Mouse (Mus musculus): Measurements from ENCODE around the gene Nckap5l.

DNA sequence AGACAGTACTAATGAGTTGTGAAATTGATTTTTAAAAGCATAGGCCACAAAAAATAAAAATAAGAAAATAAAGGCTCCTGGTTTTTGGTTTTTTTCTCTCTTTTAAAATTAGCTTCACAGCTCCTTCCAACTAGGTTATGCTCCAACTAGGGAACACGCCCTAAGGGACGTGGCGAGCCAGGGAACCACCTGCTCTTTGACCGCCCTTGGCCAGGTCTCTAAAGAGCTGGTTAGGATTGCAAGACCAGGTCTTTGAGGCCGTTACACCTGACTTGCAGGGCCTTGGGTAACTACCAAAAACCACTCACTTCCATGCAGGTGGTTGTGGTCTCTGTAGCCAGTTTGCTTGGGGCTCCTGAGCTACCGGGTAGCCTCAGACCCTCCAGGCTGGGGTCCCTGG, 65.6 kb downstream of the Nckap5l start:
- TF ChIP-seq CTCF (IDR thresholded peaks at IDR 0.05; ENCODE audit: control insufficient read depth, insufficient read depth, low read length) (no peak), POLR2A (IDR thresholded peaks at IDR 0.05; ENCODE audit: borderline replicate concordance, control insufficient read depth, low read depth, low read length) (no peak)

Data from bone marrow, adult 2 months (tissue).